Mouse (Mus musculus) erythroblast, embryonic 14.5 days (primary cell): ENCODE results near the gene Best2. TPM values are rescaled to one million over a fixed set of nuclear protein-coding genes. Genes with fewer than 3 reads are reported as not detected.

Experiments
- H3K27me3 ChIP-seq: 2 replicates; pipeline ENCODE4 v1.6.1; 2012; ENCODE audit warnings: inconsistent platforms; ENCODE audit not compliant: control insufficient read depth
- H3K36me3 ChIP-seq: 2 replicates; pipeline ENCODE4 v1.6.1; 2012; ENCODE audit warnings: mild to moderate bottlenecking, inconsistent platforms; ENCODE audit not compliant: control insufficient read depth
- H3K4me1 ChIP-seq: 2 replicates; pipeline ENCODE4 v1.6.1; 2012; ENCODE audit warnings: inconsistent platforms; ENCODE audit not compliant: control insufficient read depth
- H3K4me3 ChIP-seq: replicated peaks from 2 replicates; pipeline ENCODE3; 2012; ENCODE audit warnings: moderate library complexity, mild to moderate bottlenecking, inconsistent platforms
- H3K9me3 ChIP-seq: 2 replicates; pipeline ENCODE4 v1.6.1; 2012; ENCODE audit warnings: low read length, inconsistent platforms, mixed read lengths; ENCODE audit not compliant: control insufficient read depth
- GATA1 ChIP-seq: IDR thresholded peaks from 2 replicates; pipeline ENCODE4 v1.6.1; 2012; ENCODE audit warnings: low read length, inconsistent platforms, mixed read lengths
- TAL1 ChIP-seq: IDR thresholded peaks from 3 replicates; pipeline ENCODE4 v1.6.1; 2012; ENCODE audit warnings: low read length, inconsistent platforms, mixed read lengths
- polyA plus RNA-seq: library from polyadenylated mRNA; stranded (reverse); fragments of >175 nt; gene quantifications from 2 replicates; pipeline ENCODE4 v1.2.3, GENCODE M21; 2012

Gene Best2
- polyA plus RNA-seq, 1 experiment: not detected

DNA sequence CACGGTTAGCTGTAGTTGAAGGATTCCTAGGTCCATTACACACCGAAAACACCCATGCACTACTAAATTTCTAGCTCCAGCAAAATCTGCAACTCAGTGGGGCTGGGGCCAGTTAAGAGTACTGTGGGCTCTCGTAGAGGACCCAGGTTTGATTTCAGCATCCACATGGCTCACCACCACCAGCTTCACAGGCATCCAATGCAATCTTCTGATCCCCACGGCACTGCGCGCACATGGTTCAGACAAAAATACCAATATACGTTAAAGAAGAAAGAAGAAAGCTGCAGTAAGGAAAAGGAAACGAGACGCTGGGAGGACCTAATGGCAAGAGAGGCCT is 22.0 kb upstream of the Best2 start:
- Histone ChIP-seq H3K4me1 (peaks cover 74% of the 10 kb centered on the region), H3K36me3 (peaks cover 57% of the 10 kb centered on the region)
- no peak for TF ChIP-seq GATA1
- no peak for TF ChIP-seq TAL1

DNA sequence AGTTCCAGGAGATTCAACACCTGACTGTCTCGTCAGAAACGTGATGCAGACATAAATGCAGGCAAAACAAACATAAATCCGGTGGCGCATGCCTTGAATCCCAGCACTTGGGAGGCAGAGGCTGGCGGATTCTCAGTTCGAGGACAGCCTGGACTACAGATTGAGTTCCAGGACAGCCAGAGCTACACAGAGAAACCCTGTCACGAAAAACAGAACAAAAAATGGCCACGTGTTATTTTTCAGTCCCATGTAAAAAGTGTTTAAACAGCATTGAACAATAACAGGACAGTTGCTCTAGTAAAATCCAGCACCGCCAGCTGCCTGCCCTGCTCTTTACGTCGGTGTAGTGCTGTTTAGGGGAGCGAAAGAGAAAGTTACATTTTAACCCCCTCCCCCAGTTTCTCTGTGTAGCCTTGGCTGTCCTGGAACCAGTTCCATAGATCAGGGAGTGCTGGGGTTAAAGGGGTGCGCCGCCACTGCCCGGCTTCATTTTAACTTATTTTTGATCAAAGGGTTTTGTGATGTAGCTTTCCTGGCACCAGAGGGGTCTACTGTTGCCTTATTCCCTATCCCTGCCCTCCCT is 21.5 kb upstream of the Best2 start:
- peaks cover 56% of the 10 kb centered on the region for H3K36me3 ChIP-seq

More for the DNA sequence above, 22.0 kb upstream of the Best2 start:
- Histone ChIP-seq H3K27me3 (no peaks in the 10 kb centered on the region), H3K4me3 (peak overlapping the region; percentile 91), H3K9me3 (no peaks in the 10 kb centered on the region)

DNA sequence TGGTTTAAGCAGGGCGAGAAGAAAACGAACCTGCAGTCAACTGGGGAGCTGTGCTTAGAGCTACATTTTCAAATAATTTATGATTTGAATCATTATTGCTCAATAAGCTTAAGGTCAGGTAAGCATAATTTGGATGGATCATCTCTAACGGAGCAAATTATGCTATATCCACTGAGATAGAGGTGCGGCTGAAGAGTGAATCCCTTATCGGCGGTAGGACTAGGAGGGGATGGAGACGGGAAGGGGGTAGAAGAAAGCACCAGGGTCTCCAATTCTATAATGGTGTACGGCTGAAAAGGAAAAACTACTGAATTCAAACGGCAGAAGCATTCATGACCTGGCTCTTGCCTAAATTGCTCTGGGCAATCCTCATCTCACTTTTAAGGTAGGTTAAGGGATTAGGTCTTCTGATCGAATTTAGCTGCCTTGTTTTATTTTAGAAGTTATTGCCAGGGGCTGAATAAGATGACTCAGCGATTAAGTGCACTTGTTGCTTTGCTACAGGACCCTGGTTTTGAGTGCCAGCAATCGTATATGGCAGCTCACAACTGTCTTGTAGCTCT is 20.9 kb upstream of the Best2 start:
- Histone ChIP-seq H3K9me3 (no peaks in the 10 kb centered on the region), H3K4me1 (peaks cover 69% of the 10 kb centered on the region), H3K27me3 (no peaks in the 10 kb centered on the region), H3K36me3 (peaks cover 55% of the 10 kb centered on the region), H3K4me3 (peak overlapping the region; percentile 91)
- TF ChIP-seq TAL1 (no peak), GATA1 (no peak)

More for the DNA sequence above, 21.5 kb upstream of the Best2 start:
- H3K4me1 ChIP-seq: peaks cover 70% of the 10 kb centered on the region
- H3K27me3 ChIP-seq: no peaks in the 10 kb centered on the region
- no peak for TF ChIP-seq TAL1
- TF ChIP-seq GATA1: no peak
- no peaks in the 10 kb centered on the region for H3K9me3 ChIP-seq
- peak overlapping the region; percentile 91 for H3K4me3 ChIP-seq

DNA sequence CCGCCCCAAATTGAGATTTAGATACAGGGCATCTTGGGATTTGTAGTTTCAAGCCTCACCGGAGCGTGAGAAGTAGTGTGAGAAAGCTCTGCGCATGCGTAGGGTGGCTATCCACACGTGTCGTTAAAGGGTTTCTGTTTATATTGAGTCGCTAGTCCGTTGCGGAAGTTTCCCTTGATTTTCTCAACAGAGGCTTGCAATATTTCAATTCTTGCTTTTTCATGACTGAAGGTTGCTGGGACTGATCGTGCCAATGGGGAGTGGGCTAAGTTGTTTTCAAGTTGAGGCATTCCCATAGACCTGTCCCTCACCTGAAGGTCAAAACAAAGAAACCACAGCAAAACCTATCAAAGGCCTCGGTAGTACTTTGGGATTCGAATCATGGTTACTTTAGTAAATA is 20.4 kb upstream of the Best2 start:
- H3K9me3 ChIP-seq: no peaks in the 10 kb centered on the region
- peaks cover 55% of the 10 kb centered on the region for H3K36me3 ChIP-seq
- peaks cover 68% of the 10 kb centered on the region for H3K4me1 ChIP-seq
- peak overlapping the region; percentile 91 for H3K4me3 ChIP-seq
- TF ChIP-seq GATA1: no peak
- H3K27me3 ChIP-seq: no peaks in the 10 kb centered on the region

DNA sequence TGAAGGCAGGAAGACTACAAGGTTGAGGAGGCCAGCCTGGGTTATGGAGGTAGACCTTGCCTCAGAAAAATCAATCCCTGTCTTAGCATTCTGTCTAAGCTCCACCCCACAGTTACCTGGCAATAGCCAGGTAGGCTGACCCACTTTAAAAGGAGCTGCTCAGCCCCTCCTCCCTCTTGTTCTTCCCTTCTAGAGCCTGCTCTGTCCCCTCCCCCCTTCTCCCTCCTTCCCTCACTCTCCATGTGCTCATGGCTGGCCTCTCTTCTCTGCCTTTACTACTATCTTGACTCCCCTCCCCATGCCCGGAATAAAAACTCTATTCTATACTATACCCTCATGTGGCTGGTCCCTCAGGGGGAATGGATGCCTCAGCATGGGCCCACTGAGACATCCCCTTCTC is 19.5 kb upstream of the Best2 start:
- H3K36me3 ChIP-seq: peaks cover 58% of the 10 kb centered on the region

DNA sequence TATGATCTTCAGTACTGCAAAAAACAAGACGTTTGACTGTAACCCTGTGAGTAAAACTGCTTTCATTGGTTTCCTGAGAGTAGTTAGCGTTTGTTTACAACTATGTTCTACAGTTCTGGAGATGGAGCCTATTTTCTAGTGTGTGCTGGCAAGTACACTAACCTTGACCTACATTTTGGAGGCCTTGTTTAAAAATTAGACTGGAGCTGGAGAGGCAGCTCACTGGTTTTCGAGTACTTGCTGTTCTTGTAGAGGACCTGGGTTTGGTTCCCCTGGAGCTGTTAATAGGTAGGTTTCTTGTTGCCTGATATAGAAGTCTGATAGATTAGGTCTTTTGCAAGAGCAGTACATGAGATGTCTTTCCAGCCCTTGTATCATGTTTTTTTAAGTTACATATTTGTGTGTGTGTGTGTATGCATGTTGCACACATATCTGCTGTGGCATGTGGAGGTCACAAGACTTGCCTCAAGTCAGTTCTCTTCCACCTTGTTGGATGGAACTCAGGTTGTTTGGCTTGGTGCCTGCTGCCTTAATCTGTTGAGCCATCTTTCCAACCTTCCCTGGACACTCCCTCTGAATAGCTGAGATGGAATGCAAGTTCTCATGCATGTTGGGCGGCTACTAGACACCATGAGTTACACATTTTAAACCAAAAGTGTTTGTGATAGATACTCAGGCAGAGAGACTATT is 18.4 kb upstream of the Best2 start:
- no peak for TF ChIP-seq GATA1
- TF ChIP-seq TAL1: no peak
- Histone ChIP-seq H3K27me3 (no peaks in the 10 kb centered on the region), H3K36me3 (peaks cover 63% of the 10 kb centered on the region), H3K9me3 (no peaks in the 10 kb centered on the region), H3K4me3 (no peak overlapping the region), H3K4me1 (peaks cover 72% of the 10 kb centered on the region)

More for the DNA sequence above, 19.5 kb upstream of the Best2 start:
- no peak overlapping the region for H3K4me3 ChIP-seq
- no peaks in the 10 kb centered on the region for H3K27me3 ChIP-seq
- H3K9me3 ChIP-seq: no peaks in the 10 kb centered on the region
- peaks cover 72% of the 10 kb centered on the region for H3K4me1 ChIP-seq
- TF ChIP-seq TAL1 (no peak), GATA1 (no peak)

DNA sequence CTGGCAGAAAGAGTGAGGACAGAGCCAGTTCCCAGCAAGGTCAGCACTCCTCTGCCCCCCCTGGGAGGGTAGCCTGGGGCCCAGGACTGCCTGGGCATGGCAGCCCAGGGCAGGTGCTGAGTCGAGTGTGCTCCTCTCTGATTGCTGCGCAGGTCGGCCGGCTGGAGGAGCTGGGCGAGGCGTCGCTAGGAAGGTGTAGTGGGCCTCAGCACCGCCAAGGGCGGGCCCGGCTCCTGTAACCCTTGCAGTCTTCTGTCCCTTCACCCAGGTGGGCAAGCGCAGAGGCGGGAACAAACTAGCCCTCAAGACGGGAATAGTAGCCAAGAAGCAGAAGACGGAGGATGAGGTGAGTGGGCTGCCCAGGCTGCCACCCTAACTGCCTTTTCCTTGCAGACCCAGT is 14.9 kb upstream of the Best2 start:
- Histone ChIP-seq H3K9me3 (no peaks in the 10 kb centered on the region), H3K36me3 (peaks cover 64% of the 10 kb centered on the region), H3K4me3 (peak overlapping the region; percentile 99), H3K4me1 (peaks cover 68% of the 10 kb centered on the region), H3K27me3 (no peaks in the 10 kb centered on the region)
- no peak for TF ChIP-seq TAL1
- TF ChIP-seq GATA1: no peak

DNA sequence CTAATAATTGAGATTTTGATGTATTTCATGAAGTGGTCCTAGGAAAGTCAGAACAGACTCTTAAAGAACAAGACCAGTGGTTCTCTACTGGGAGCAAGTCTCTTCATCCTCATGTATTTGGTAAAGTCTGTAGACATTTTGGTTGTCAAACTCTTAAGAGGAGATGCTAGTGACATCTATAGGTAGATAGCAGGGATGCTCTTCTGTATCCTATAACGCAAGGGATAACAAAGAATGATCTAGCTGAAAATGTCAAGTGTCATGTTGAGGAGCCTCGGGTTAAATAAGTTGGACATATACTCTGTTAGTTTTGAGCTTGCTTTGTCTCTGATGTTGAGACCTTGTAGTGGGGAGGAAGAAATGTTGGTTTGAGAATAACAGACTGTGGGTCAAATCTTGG is 13.6 kb upstream of the Best2 start:
- Histone ChIP-seq H3K4me1 (peaks cover 67% of the 10 kb centered on the region), H3K36me3 (peaks cover 63% of the 10 kb centered on the region), H3K9me3 (no peaks in the 10 kb centered on the region), H3K4me3 (peak overlapping the region; percentile 99), H3K27me3 (no peaks in the 10 kb centered on the region)
- TF ChIP-seq TAL1: no peak

DNA sequence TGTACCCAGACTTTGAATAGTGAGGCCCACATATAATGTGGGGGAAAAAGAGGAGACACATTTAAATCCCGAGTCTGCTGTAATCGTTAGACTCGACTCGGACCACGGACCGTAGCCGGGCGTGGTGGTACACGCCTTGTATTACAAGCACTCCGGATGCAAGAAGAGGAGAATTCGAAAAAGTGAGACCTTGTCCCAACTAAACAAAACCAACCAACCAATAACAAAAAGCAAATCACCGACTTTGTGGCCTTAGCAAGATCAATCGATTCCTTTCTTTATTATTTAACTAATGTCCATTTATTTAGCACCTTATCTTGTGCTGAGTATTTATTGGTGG is 13.2 kb upstream of the Best2 start:
- H3K36me3 ChIP-seq: peaks cover 61% of the 10 kb centered on the region
- peaks cover 66% of the 10 kb centered on the region for H3K4me1 ChIP-seq
- no peaks in the 10 kb centered on the region for H3K27me3 ChIP-seq
- H3K9me3 ChIP-seq: no peaks in the 10 kb centered on the region
- peak overlapping the region; percentile 99 for H3K4me3 ChIP-seq
- TF ChIP-seq GATA1: no peak
- TF ChIP-seq TAL1: no peak
